Mouse (Mus musculus): Measurements from ENCODE around the gene Ptprc. TPM values are rescaled to one million over a fixed set of nuclear protein-coding genes. Genes with fewer than 3 reads are reported as not detected.

Ptprc gene
- polyA plus RNA-seq (2012; rRNA removed), result 1.1 and 1.3 TPM in 2 replicates

- DNase-seq, result no peak
- WGBS, result 43% methylated on average over 4 of the region's 4 CpGs
- TF ChIP-seq CTCF (IDR thresholded peaks at IDR 0.05; ENCODE audit: borderline replicate concordance, insufficient read depth, low read depth, low read length) (no peak), POLR2A (IDR thresholded peaks at IDR 0.05; ENCODE audit: borderline replicate concordance, insufficient read depth, low read length) (no peak)
Observed at GRCm38 (mm10) chr1:138175494-138175893, at the start of gene Ptprc. Gene Ptprc (minus strand): TSS chr1:138175708.

GRCm38 (mm10) chr1:138214736-138215458 lies 39.4 kb upstream of the Ptprc start:
- TF ChIP-seq POLR2A (IDR thresholded peaks at IDR 0.05; ENCODE audit: borderline replicate concordance, insufficient read depth, low read length) (no peak), CTCF (IDR thresholded peaks at IDR 0.05; ENCODE audit: borderline replicate concordance, insufficient read depth, low read depth, low read length) (no peak)
- WGBS, result 49% methylated on average over 3 of the region's 3 CpGs
- Histone ChIP-seq H3K4me3 (replicated peaks; ENCODE audit: insufficient read depth, low read depth, low read length) (no peak overlapping the region), H3K4me1 (ENCODE audit: control insufficient read depth, insufficient read depth, low read length) (no peaks in the 10 kb centered on the region), H3K27ac (ENCODE audit: insufficient read depth, low read length) (no peak overlapping the region), H3K27me3 (ENCODE audit: control insufficient read depth, insufficient read depth, low read length) (no peaks in the 10 kb centered on the region)
- DNase-seq, result no peak

More at GRCm38 (mm10) chr1:138175494-138175893, at the start of gene Ptprc:
- Histone ChIP-seq H3K27me3 (ENCODE audit: control insufficient read depth, insufficient read depth, low read length) (no peaks in the 10 kb centered on the region), H3K4me1 (ENCODE audit: control insufficient read depth, insufficient read depth, low read length) (no peaks in the 10 kb centered on the region), H3K27ac (ENCODE audit: insufficient read depth, low read length) (no peak within 1 kb of the TSS), H3K4me3 (replicated peaks; ENCODE audit: insufficient read depth, low read depth, low read length) (no peak within 1 kb of the TSS)

- WGBS, result 86% methylated on average over 3 of the region's 3 CpGs
- no peak for DNase-seq
- Histone ChIP-seq H3K4me3 (replicated peaks; ENCODE audit: insufficient read depth, low read depth, low read length) (no peak overlapping the region), H3K27ac (ENCODE audit: insufficient read depth, low read length) (no peak overlapping the region), H3K27me3 (ENCODE audit: control insufficient read depth, insufficient read depth, low read length) (no peaks in the 10 kb centered on the region), H3K4me1 (ENCODE audit: control insufficient read depth, insufficient read depth, low read length) (no peaks in the 10 kb centered on the region)
- TF ChIP-seq POLR2A (IDR thresholded peaks at IDR 0.05; ENCODE audit: borderline replicate concordance, insufficient read depth, low read length) (no peak), CTCF (IDR thresholded peaks at IDR 0.05; ENCODE audit: borderline replicate concordance, insufficient read depth, low read depth, low read length) (no peak)
Observed at GRCm38 (mm10) chr1:138210387-138211024, 35.0 kb upstream of the Ptprc start.

GRCm38 (mm10) chr1:138209751-138210150 lies 34.2 kb upstream of the Ptprc start:
- TF ChIP-seq CTCF (IDR thresholded peaks at IDR 0.05; ENCODE audit: borderline replicate concordance, insufficient read depth, low read depth, low read length) (no peak), POLR2A (IDR thresholded peaks at IDR 0.05; ENCODE audit: borderline replicate concordance, insufficient read depth, low read length) (no peak)
- H3K27ac ChIP-seq (ENCODE audit: insufficient read depth, low read length), result no peak overlapping the region
- no peaks in the 10 kb centered on the region for H3K4me1 ChIP-seq (ENCODE audit: control insufficient read depth, insufficient read depth, low read length)
- 89% methylated on average over 3 of the region's 3 CpGs for WGBS
- DNase-seq, result no peak
- H3K27me3 ChIP-seq (ENCODE audit: control insufficient read depth, insufficient read depth, low read length), result no peaks in the 10 kb centered on the region
- no peak overlapping the region for H3K4me3 ChIP-seq (replicated peaks; ENCODE audit: insufficient read depth, low read depth, low read length)

GRCm38 (mm10) chr1:138206041-138206440 lies 30.5 kb upstream of the Ptprc start:
- no peaks in the 10 kb centered on the region for H3K27me3 ChIP-seq (ENCODE audit: control insufficient read depth, insufficient read depth, low read length)
- no peak overlapping the region for H3K4me3 ChIP-seq (replicated peaks; ENCODE audit: insufficient read depth, low read depth, low read length)
- no peak overlapping the region for H3K27ac ChIP-seq (ENCODE audit: insufficient read depth, low read length)
- TF ChIP-seq POLR2A (IDR thresholded peaks at IDR 0.05; ENCODE audit: borderline replicate concordance, insufficient read depth, low read length) (no peak), CTCF (IDR thresholded peaks at IDR 0.05; ENCODE audit: borderline replicate concordance, insufficient read depth, low read depth, low read length) (no peak)
- WGBS, result 40% methylated on average over 7 of the region's 7 CpGs
- DNase-seq, result no peak
- no peaks in the 10 kb centered on the region for H3K4me1 ChIP-seq (ENCODE audit: control insufficient read depth, insufficient read depth, low read length)

GRCm38 (mm10) chr1:138191689-138192508 lies 16.4 kb upstream of the Ptprc start:
- WGBS, result 73% methylated on average over 8 of the region's 8 CpGs
- Histone ChIP-seq H3K27ac (ENCODE audit: insufficient read depth, low read length) (no peak overlapping the region), H3K4me3 (replicated peaks; ENCODE audit: insufficient read depth, low read depth, low read length) (no peak overlapping the region), H3K27me3 (ENCODE audit: control insufficient read depth, insufficient read depth, low read length) (no peaks in the 10 kb centered on the region), H3K4me1 (ENCODE audit: control insufficient read depth, insufficient read depth, low read length) (no peaks in the 10 kb centered on the region)
- TF ChIP-seq CTCF (IDR thresholded peaks at IDR 0.05; ENCODE audit: borderline replicate concordance, insufficient read depth, low read depth, low read length) (no peak), POLR2A (IDR thresholded peaks at IDR 0.05; ENCODE audit: borderline replicate concordance, insufficient read depth, low read length) (no peak)
- no peak for DNase-seq

GRCm38 (mm10) chr1:138188131-138188530 lies 12.6 kb upstream of the Ptprc start:
- Histone ChIP-seq H3K27ac (ENCODE audit: insufficient read depth, low read length) (no peak overlapping the region), H3K4me3 (replicated peaks; ENCODE audit: insufficient read depth, low read depth, low read length) (no peak overlapping the region), H3K4me1 (ENCODE audit: control insufficient read depth, insufficient read depth, low read length) (no peaks in the 10 kb centered on the region), H3K27me3 (ENCODE audit: control insufficient read depth, insufficient read depth, low read length) (no peaks in the 10 kb centered on the region)
- 95% methylated on average over 4 of the region's 4 CpGs for WGBS
- DNase-seq, result no peak
- TF ChIP-seq POLR2A (IDR thresholded peaks at IDR 0.05; ENCODE audit: borderline replicate concordance, insufficient read depth, low read length) (no peak), CTCF (IDR thresholded peaks at IDR 0.05; ENCODE audit: borderline replicate concordance, insufficient read depth, low read depth, low read length) (no peak)
